Mouse (Mus musculus) heart, postnatal 0 days (tissue): ENCODE results near the gene Vezt.

Experiments
- CTCF ChIP-seq: IDR thresholded peaks from 2 replicates; pipeline ENCODE4 v1.5.1; 2016; ENCODE audit warnings: antibody characterized with exemption, control low read depth, low read depth
- EP300 ChIP-seq: IDR thresholded peaks from 2 replicates; pipeline ENCODE4 v1.6.1; 2016; ENCODE audit warnings: antibody characterized with exemption, low read depth

DNA sequence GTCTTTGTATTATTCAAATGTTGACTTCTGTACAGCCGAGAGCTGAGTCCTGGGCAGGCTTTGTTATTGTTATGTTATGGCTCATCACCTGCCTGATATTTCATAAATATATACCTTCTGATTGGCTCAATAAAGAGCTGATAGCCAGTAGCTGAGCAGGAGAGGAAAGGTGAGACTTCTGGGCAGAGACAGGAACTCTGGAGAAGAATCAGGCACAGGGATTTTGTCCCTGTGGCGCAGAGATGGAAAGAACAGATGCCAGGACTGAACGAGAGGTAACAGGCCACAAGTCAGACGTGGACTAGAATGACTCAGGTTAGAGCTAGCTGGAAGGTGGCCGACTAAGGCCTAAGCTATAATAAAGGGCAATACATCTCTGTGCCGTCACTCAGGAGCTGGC is 7.1 kb downstream of the Vezt start:
- TF ChIP-seq CTCF (no peak), EP300 (no peak)
